Mouse (Mus musculus) CH12.LX (cell line): ENCODE measurements around the gene Cyp2d22. TPM values are rescaled to one million over a fixed set of nuclear protein-coding genes. Genes with fewer than 3 reads are reported as not detected.

Experiments used
- DNase-seq: peaks from one replicate; pipeline ENCODE4 v3.0.0-alpha.2; 2013; ENCODE audit errors: extremely low read depth
- H3K27ac ChIP-seq: 2 replicates; pipeline ENCODE4 v1.5.1; 2012; ENCODE audit warnings: low read depth, mild to moderate bottlenecking, control low read depth, moderate library complexity; ENCODE audit not compliant: insufficient read depth
- H3K27me3 ChIP-seq: replicated peaks from 2 replicates; pipeline ENCODE3; 2012; ENCODE audit warnings: inconsistent platforms
- H3K36me3 ChIP-seq, 2 experiments: replicated peaks in 1 of 2; 2 replicates each; pipeline versions ENCODE3 to v1.6.1; 2012; ENCODE audit warnings: inconsistent platforms in 1 of 2, low read length in 1 of 2, mild to moderate bottlenecking in 1 of 2, mixed read lengths in 1 of 2, moderate library complexity in 1 of 2; ENCODE audit not compliant: control insufficient read depth in 1 of 2, insufficient read depth in 1 of 2
- H3K4me1 ChIP-seq, 2 experiments: 2 replicates each; pipeline ENCODE4 v1.6.1; 2012; ENCODE audit warnings: inconsistent platforms in 1 of 2, moderate library complexity in 1 of 2; ENCODE audit not compliant: insufficient read depth in 2 of 2, control insufficient read depth in 1 of 2
- H3K4me2 ChIP-seq: 2 replicates; pipeline ENCODE4 v1.6.1; 2012; ENCODE audit warnings: low read depth, mild to moderate bottlenecking, control low read depth; ENCODE audit not compliant: poor library complexity, insufficient read depth, severe bottlenecking
- H3K4me3 ChIP-seq, 3 experiments: fragments of 150-350 bp in 1 of 3; sonication (generic) in 1 of 3; replicated peaks in 1 of 3; 2 replicates each; pipeline versions ENCODE3 to v1.5.1; 2011 to 2012; ENCODE audit warnings: low read depth in 2 of 3, low read length in 2 of 3, mild to moderate bottlenecking in 2 of 3, moderate library complexity in 2 of 3, control low read depth in 1 of 3, improper control_type of control experiment in 1 of 3, inconsistent platforms in 1 of 3, mixed read lengths in 1 of 3; ENCODE audit not compliant: poor library complexity in 1 of 3
- H3K79me2 ChIP-seq: replicated peaks from 2 replicates; pipeline ENCODE4 v1.6.1; 2012; ENCODE audit warnings: mild to moderate bottlenecking, moderate library complexity; ENCODE audit not compliant: control insufficient read depth, poor library complexity, insufficient read depth, severe bottlenecking; ENCODE audit errors: extremely low read depth
- H3K9ac ChIP-seq: 2 replicates; pipeline ENCODE4 v1.6.1; 2012; ENCODE audit warnings: low read depth, mild to moderate bottlenecking, control low read depth, moderate library complexity; ENCODE audit not compliant: insufficient read depth
- H3K9me3 ChIP-seq: replicated peaks from 2 replicates; pipeline ENCODE3; 2012; ENCODE audit warnings: low read length, inconsistent platforms, mixed read lengths
- CHD1 ChIP-seq: IDR thresholded peaks from 2 replicates; pipeline ENCODE4 v1.6.1; 2012; ENCODE audit warnings: low read depth, low read length, improper control_type of control experiment, inconsistent platforms
- ETS1 ChIP-seq: conservative IDR thresholded peaks from 2 replicates; pipeline ENCODE4 v1.6.1; 2012; ENCODE audit warnings: low read depth, mild to moderate bottlenecking, inconsistent platforms, low read length, improper control_type of control experiment, moderate library complexity
- IRF4 ChIP-seq: IDR thresholded peaks from 2 replicates; pipeline ENCODE4 v1.6.1; 2014; ENCODE audit warnings: low read depth, mild to moderate bottlenecking, inconsistent platforms, low read length, improper control_type of control experiment
- JUND ChIP-seq: conservative IDR thresholded peaks from 2 replicates; pipeline ENCODE4 v1.6.1; 2011; ENCODE audit warnings: low read depth, low read length, improper control_type of control experiment
- KAT2A ChIP-seq: IDR thresholded peaks from 2 replicates; pipeline ENCODE4 v1.6.1; 2012; ENCODE audit warnings: low read length, improper control_type of control experiment, inconsistent platforms; ENCODE audit not compliant: insufficient replicate concordance
- MXI1 ChIP-seq: IDR thresholded peaks from 2 replicates; pipeline ENCODE4 v1.6.1; 2011; ENCODE audit warnings: mild to moderate bottlenecking, low read depth, low read length, improper control_type of control experiment
- MYC ChIP-seq: IDR thresholded peaks from 2 replicates; pipeline ENCODE4 v1.6.1; 2011; ENCODE audit warnings: low read depth, mild to moderate bottlenecking, improper control_type of control experiment, low read length
- PAX5 ChIP-seq: IDR thresholded peaks from 2 replicates; pipeline ENCODE4 v1.6.1; 2012; ENCODE audit warnings: low read length, inconsistent platforms, mixed read lengths
- TBP ChIP-seq: conservative IDR thresholded peaks from 2 replicates; pipeline ENCODE4 v1.6.1; 2011; ENCODE audit warnings: low read depth, low read length, improper control_type of control experiment
- USF1 ChIP-seq: IDR thresholded peaks from 2 replicates; pipeline ENCODE4 v1.6.1; 2014; ENCODE audit warnings: low read depth, mild to moderate bottlenecking, inconsistent platforms, low read length, improper control_type of control experiment
- ZNF384 ChIP-seq: IDR thresholded peaks from 2 replicates; pipeline ENCODE4 v1.6.1; 2012; ENCODE audit warnings: low read depth, low read length, improper control_type of control experiment, inconsistent platforms
- dilution Hi-C: fragments of 300-500 bp; cut with MboI; formaldehyde crosslinking; loops from 2 replicates; pipeline ENCODE4 v1.14.3; 2020; ENCODE audit warnings: low sequenced_read_pairs; ENCODE audit not compliant: extremely low pct_unique_long_range_greater_than_20kb, extremely low pct_ligation_motif_present
- in situ Hi-C: fragments of 300-500 bp; cut with MboI; formaldehyde crosslinking; loops from 3 replicates; pipeline ENCODE4 v1.14.3; 2019; ENCODE audit warnings: low sequenced_read_pairs, low pct_ligation_motif_present, low pct_unique_long_range_greater_than_20kb, mixed read lengths
- polyA plus RNA-seq: library from polyadenylated mRNA; unstranded; fragments of >175 nt; gene quantifications from 2 replicates; pipeline ENCODE4 v1.2.1, GENCODE M21; 2012; ENCODE audit warnings: low read depth; ENCODE audit not compliant: insufficient read length
- total RNA-seq, 2 experiments: library from RNA; depleted of rRNA; stranded (reverse); fragments of 300-350 nt in 1 of 2; fragments of >200 nt in 1 of 2; gene quantifications; 2 replicates each; pipeline ENCODE4 v1.2.3; 2012 to 2014

Gene Cyp2d22
- total and polyA plus RNA-seq, 3 experiments: 0.21 to 0.24 TPM; not detected in 1

DNA sequence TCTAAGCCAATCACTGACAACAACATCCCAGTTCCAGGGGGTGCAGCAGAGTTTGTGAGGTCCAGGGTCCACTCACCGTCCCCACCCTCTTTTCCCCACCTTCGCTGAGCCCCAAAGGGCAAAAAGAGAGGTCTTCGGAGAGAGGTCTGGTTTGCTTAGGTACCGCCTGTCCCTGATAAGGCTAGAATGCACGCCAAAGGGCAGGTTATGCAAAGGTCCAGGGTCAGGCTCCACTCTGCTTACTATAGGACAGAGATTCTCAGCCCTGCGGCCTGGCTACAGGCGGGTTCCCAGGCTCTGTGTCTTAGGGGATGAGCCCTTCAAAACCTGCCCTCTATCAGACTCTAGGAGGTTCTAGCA lies 569 bp downstream of the Cyp2d22 start:
- DNase-seq: no peak
- no peaks in the 10 kb centered on the region for H3K79me2 ChIP-seq
- H3K4me3 ChIP-seq: no peak overlapping the region
- no peaks in the 10 kb centered on the region for H3K9me3 ChIP-seq
- peak overlapping the region; percentile 82; the same call in 1 of the 2 replicates for H3K4me2 ChIP-seq
- H3K27ac ChIP-seq: no peak overlapping the region
- peaks cover 6 to 13% of the 10 kb centered on the region in 2 experiments for H3K4me1 ChIP-seq
- no peaks in the 10 kb centered on the region for H3K36me3 ChIP-seq
- dilution Hi-C loops (no loop called here), in situ Hi-C loops (no loop called here)
- TF ChIP-seq MYC: no peak
- no peak for TF ChIP-seq IRF4
- no peak for TF ChIP-seq CHD1
- H3K9ac ChIP-seq: no peak overlapping the region
- peaks cover 88% of the 10 kb centered on the region for H3K27me3 ChIP-seq

DNA sequence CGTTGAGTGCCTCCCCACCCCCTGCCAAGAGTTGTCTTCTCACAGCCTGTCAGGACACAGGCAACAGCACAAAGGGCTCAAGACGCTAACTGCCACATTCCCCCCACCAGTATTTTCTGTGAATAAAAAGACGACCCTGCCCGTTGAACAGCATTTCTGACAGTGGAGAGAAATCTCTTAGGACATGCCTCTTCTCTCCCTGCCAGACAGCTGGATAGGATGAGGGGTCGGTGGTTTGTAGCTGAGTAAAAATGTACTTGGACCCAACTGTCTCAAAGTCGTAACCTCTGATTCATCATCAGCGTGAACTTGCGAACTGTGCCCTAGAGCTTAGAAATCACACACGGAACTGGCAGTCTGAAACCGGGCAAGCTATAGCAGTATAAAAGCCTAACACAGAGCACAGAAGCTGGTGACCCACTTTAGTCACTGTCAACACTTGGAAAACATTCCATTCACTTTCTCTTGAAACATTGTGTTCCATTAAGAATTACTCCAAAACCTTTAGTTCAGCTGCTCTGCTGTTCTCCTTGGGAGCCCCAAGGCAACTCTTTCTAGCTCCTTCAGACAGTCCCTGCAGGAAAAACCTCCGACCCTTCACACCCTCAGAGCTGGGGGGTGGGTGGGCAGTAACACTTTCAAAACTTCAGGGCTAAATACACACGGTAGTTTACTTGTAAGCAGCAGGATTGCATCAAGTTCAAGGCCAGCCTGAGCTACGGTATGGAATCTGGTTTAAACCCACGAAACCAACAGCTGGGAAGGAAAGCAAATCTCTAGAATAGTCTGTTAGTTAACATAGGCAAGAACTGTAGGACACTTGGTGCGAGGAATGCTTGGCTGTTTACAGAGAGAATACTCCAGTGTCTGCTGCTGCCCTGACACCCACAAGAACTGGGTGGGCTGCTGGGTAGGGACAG lies 1.5 kb downstream of the Cyp2d22 start:
- Histone ChIP-seq H3K9me3 (no peaks in the 10 kb centered on the region), H3K27ac (no peak overlapping the region), H3K36me3 (no peaks in the 10 kb centered on the region), H3K4me3 (no peak overlapping the region), H3K4me2 (no peak overlapping the region), H3K79me2 (no peaks in the 10 kb centered on the region), H3K9ac (no peak overlapping the region), H3K27me3 (peaks cover 90% of the 10 kb centered on the region), H3K4me1 (peaks cover 6 to 13% of the 10 kb centered on the region in 2 experiments)
- no peak for DNase-seq
- TF ChIP-seq JUND: no peak
- TF ChIP-seq USF1: no peak
- no peak for TF ChIP-seq CHD1
- no peak for TF ChIP-seq PAX5
- no peak for TF ChIP-seq ETS1
- no peak for TF ChIP-seq MXI1
- no peak for TF ChIP-seq TBP
- no peak for TF ChIP-seq ZNF384
- no peak for TF ChIP-seq IRF4
- in situ Hi-C loops (no loop called here), dilution Hi-C loops (no loop called here)

DNA sequence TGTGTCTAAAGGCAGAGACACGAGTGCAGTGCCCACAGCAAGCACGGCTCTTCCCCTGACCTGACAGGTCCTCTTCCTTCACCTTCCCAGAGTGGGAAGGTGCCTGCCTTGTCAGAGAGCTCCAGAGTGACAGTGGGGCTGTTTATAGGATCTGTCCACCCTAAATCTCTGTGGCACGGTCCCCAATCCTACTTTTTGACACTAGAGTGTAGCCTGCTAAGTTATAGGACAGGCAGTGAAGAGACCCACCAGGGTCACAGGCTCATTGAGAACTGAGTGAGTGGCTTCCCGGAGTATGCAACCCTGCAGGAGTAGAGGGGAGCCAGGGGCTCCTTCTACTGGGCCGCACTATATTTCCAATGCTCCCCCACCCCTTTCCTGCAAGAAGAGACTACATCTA lies 2.4 kb downstream of the Cyp2d22 start:
- in situ Hi-C loops: no loop called here
- TF ChIP-seq KAT2A (no peak), ZNF384 (no peak), MXI1 (no peak)
- no peak overlapping the region for H3K4me2 ChIP-seq
- no peaks in the 10 kb centered on the region for H3K79me2 ChIP-seq
- dilution Hi-C loops: no loop called here
- H3K36me3 ChIP-seq: no peaks in the 10 kb centered on the region
- H3K27ac ChIP-seq: no peak overlapping the region
- no peak overlapping the region for H3K4me3 ChIP-seq
- no peak overlapping the region for H3K9ac ChIP-seq
- H3K4me1 ChIP-seq: peaks cover 6 to 13% of the 10 kb centered on the region in 2 experiments
- peaks cover 90% of the 10 kb centered on the region for H3K27me3 ChIP-seq
- no peaks in the 10 kb centered on the region for H3K9me3 ChIP-seq
- no peak for DNase-seq
